Mouse (Mus musculus) thymus, adult 2 months (tissue): Measurements from ENCODE around the gene Zfp865. TPM values are rescaled to one million over a fixed set of nuclear protein-coding genes. Genes with fewer than 3 reads are reported as not detected.

ENCODE experiments used
- DNase-seq: peaks from one replicate; pipeline ENCODE4 v3.0.0; 2021
- H3K27ac ChIP-seq: fragments of 200-500 bp; 2 replicates; pipeline ENCODE4 v1.5.1; 2012; ENCODE audit warnings: low read length, control low read depth; ENCODE audit not compliant: control insufficient read depth, insufficient read depth
- H3K27me3 ChIP-seq: fragments of 200-500 bp; 2 replicates; pipeline ENCODE4 v1.6.1; 2012; ENCODE audit warnings: mild to moderate bottlenecking, low read length, moderate library complexity, mixed read lengths; ENCODE audit not compliant: control insufficient read depth, insufficient read depth
- H3K36me3 ChIP-seq: fragments of 200-500 bp; 2 replicates; pipeline ENCODE4 v1.6.1; 2012; ENCODE audit warnings: mild to moderate bottlenecking, low read length, moderate library complexity; ENCODE audit not compliant: control insufficient read depth, insufficient read depth
- H3K4me1 ChIP-seq: fragments of 200-500 bp; replicated peaks from 2 replicates; pipeline ENCODE4 v1.6.1; 2012; ENCODE audit warnings: low read length; ENCODE audit not compliant: control insufficient read depth, insufficient read depth
- H3K4me3 ChIP-seq: fragments of 200-500 bp; 2 replicates; pipeline ENCODE4 v1.5.1; 2012; ENCODE audit warnings: mild to moderate bottlenecking, low read length, control low read depth, moderate library complexity; ENCODE audit not compliant: control insufficient read depth, insufficient read depth
- CTCF ChIP-seq: fragments of 200-500 bp; IDR thresholded peaks from 2 replicates; pipeline ENCODE4 v1.5.1; 2012; ENCODE audit warnings: mild to moderate bottlenecking, control low read depth, low read length, moderate library complexity, borderline replicate concordance; ENCODE audit not compliant: control insufficient read depth, poor library complexity, insufficient read depth; ENCODE audit errors: extremely low read depth
- POLR2A ChIP-seq: fragments of 200-500 bp; IDR thresholded peaks from 2 replicates; pipeline ENCODE4 v1.6.1; 2012; ENCODE audit warnings: mild to moderate bottlenecking, low read length, control low read depth, moderate library complexity; ENCODE audit not compliant: control insufficient read depth, poor library complexity, insufficient read depth; ENCODE audit errors: extremely low read depth
- whole genome bisulfite sequencing: fragments of 180-500 bp; shearing (Covaris S2); methylation state at CpG from one replicate; pipeline ENCODE4 v1.1.7; 2018; 5-methylcytosine and 5-hydroxymethylcytosine counted together
- polyA plus RNA-seq: library from polyadenylated mRNA; depleted of rRNA; stranded (reverse); fragments of >200 nt; gene quantifications from 2 replicates; pipeline ENCODE4 v1.2.3, GENCODE M21; 2012

Zfp865 gene
- polyA plus RNA-seq, 1 experiment, result 105 TPM

- Histone ChIP-seq H3K27ac (peak overlapping the region; percentile 62), H3K36me3 (0 out of 2 replicates have a peak, but pooled peaks cover 4% of the 10 kb centered on the region), H3K4me3 (peak overlapping the region; percentile 66), H3K27me3 (no peaks in the 10 kb centered on the region), H3K4me1 (peaks cover 12% of the 10 kb centered on the region)
- under 1% methylated on average over 15 of the region's 15 CpGs for WGBS
- TF ChIP-seq CTCF (no peak), POLR2A (no peak)
- DNase-seq, result no peak
Measured at GRCm38 (mm10) chr7:5020685-5021084, 509 bp downstream of the Zfp865 start.

- Histone ChIP-seq H3K27ac (peak overlapping the region; percentile 62; the same call in 1 of the 2 replicates), H3K36me3 (0 out of 2 replicates have a peak, but pooled peaks cover 4% of the 10 kb centered on the region), H3K4me3 (peak overlapping the region; percentile 66), H3K4me1 (peaks cover 12% of the 10 kb centered on the region), H3K27me3 (no peaks in the 10 kb centered on the region)
- DNase-seq, result no peak
- 54% methylated on average over 5 of the region's 5 CpGs for WGBS
- TF ChIP-seq POLR2A (no peak), CTCF (no peak)
Measured at GRCm38 (mm10) chr7:5021197-5021596, 1.0 kb downstream of the Zfp865 start.

- Histone ChIP-seq H3K27me3 (no peaks in the 10 kb centered on the region), H3K4me1 (no peaks in the 10 kb centered on the region), H3K36me3 (peaks cover 46% of the 10 kb centered on the region), H3K4me3 (no peak overlapping the region), H3K27ac (no peak overlapping the region)
- no peak for DNase-seq
- WGBS, result 97% methylated on average over 22 of the region's 22 CpGs
- TF ChIP-seq POLR2A (no peak), CTCF (no peak)
Measured at GRCm38 (mm10) chr7:5029543-5029942, 9.4 kb downstream of the Zfp865 start.

- Histone ChIP-seq H3K4me3 (no peak overlapping the region), H3K4me1 (no peaks in the 10 kb centered on the region), H3K27me3 (no peaks in the 10 kb centered on the region), H3K36me3 (peaks cover 46% of the 10 kb centered on the region), H3K27ac (no peak overlapping the region)
- 99% methylated on average over 21 of the region's 21 CpGs for WGBS
- TF ChIP-seq CTCF (no peak), POLR2A (no peak)
- no peak for DNase-seq
Measured at GRCm38 (mm10) chr7:5029946-5030345, 9.8 kb downstream of the Zfp865 start.

- no peak for DNase-seq
- H3K27me3 ChIP-seq, result no peaks in the 10 kb centered on the region
- TF ChIP-seq CTCF (no peak), POLR2A (no peak)
- H3K4me1 ChIP-seq, result no peaks in the 10 kb centered on the region
- H3K36me3 ChIP-seq, result peaks cover 46% of the 10 kb centered on the region
- WGBS, result 98% methylated on average over 63 of the region's 63 CpGs
- H3K27ac ChIP-seq, result no peak overlapping the region
- no peak overlapping the region for H3K4me3 ChIP-seq
Measured at GRCm38 (mm10) chr7:5030554-5031275, 10.5 kb downstream of the Zfp865 start.

GRCm38 (mm10) chr7:5031496-5031895, 11.3 kb downstream of the Zfp865 start:
- Histone ChIP-seq H3K36me3 (peaks cover 46% of the 10 kb centered on the region), H3K27me3 (no peaks in the 10 kb centered on the region), H3K27ac (no peak overlapping the region), H3K4me3 (no peak overlapping the region), H3K4me1 (no peaks in the 10 kb centered on the region)
- TF ChIP-seq CTCF (no peak), POLR2A (no peak)
- DNase-seq, result no peak
- 98% methylated on average over 46 of the region's 46 CpGs for WGBS
